Comparison of ENCODE assay signal across 14 mouse cellular contexts in genomic region chr4:149732313-149732712, GRCm38 (mm10). TPM values are rescaled to one million over a fixed set of nuclear protein-coding genes. Genes with fewer than 3 reads are reported as not detected.
A peak's percentile ranks its signal among the peaks of the same experiment; 100 is the strongest.
DNase-seq lines count a peak whose midpoint lies in the region; ATAC-seq and TF ChIP-seq lines count a peak whose summit lies in the region.
"Had no signal": no experiment of that assay in that cellular context is flagged by ENCODE, and none has a peak within 500 bp of the region (broad histone marks: within the 10 kb centered on the region; RNA-seq: fewer than 3 reads in every experiment).

No protein-coding gene starts in this region.

- H3K9ac ChIP-seq in heart, adult 2 months (ENCODE audit: low read depth, low read length), result no peak overlapping the region
- no peak overlapping the region; the same call in 1 of the 2 replicates for H3K9ac ChIP-seq in heart, embryonic 12.5 days
- no peak overlapping the region for H3K9ac ChIP-seq in kidney, embryonic 15.5 days
- H3K9ac ChIP-seq in limb, embryonic 14.5 days (ENCODE audit: low read depth, low read length, severe bottlenecking), result peak overlapping the region; percentile 31; the same call in 1 of the 2 replicates

- peaks cover 57% of the 10 kb centered on the region for H3K4me1 ChIP-seq in heart, adult 2 months (ENCODE audit: control insufficient read depth, insufficient read depth, low read length)
- H3K4me1 ChIP-seq in heart, embryonic 12.5 days (replicated peaks), result peaks cover 67% of the 10 kb centered on the region
- H3K4me1 ChIP-seq in kidney, embryonic 15.5 days, result peaks cover 69% of the 10 kb centered on the region
- H3K4me1 ChIP-seq in brown adipose tissue, adult 24 weeks (ENCODE audit: control insufficient read depth, insufficient read depth, insufficient read length, low read length), result peaks cover 48% of the 10 kb centered on the region
- peaks cover 39% of the 10 kb centered on the region for H3K4me1 ChIP-seq in limb, embryonic 14.5 days (ENCODE audit: control insufficient read depth, insufficient read depth, low read length)

- intact Hi-C loops in heart, adult 2 months (cut with DNase I), result no loop called here

- no peak for TF ChIP-seq EP300 in heart, adult 2 months (IDR thresholded peaks at IDR 0.05; ENCODE audit: insufficient read depth, low read depth, low read length)

- DNase-seq in heart, adult 2 months, result no peak
- DNase-seq in kidney, adult 11 months, result no peak
- DNase-seq in limb, embryonic 14.5 days (ENCODE audit: low spot score), result no peak
- DNase-seq: adrenal gland, postnatal 10 days; gastrocnemius, postnatal 36 days; lung, postnatal 36 days; midbrain, embryonic 14.5 days; right cerebral cortex, postnatal 25 days; thymus, postnatal 36 days had no signal

- peak overlapping the region; percentile 76 for H3K27ac ChIP-seq in heart, adult 2 months
- no peak overlapping the region for H3K27ac ChIP-seq in heart, embryonic 12.5 days (ENCODE audit: poor library complexity, severe bottlenecking)
- peak overlapping the region; percentile 56 for H3K27ac ChIP-seq in kidney, embryonic 15.5 days
- peak overlapping the region; percentile 69 for H3K27ac ChIP-seq in brown adipose tissue, adult 24 weeks (replicated peaks; ENCODE audit: low read depth, low read length)
- H3K27ac ChIP-seq in limb, embryonic 14.5 days (replicated peaks; ENCODE audit: low read depth, low read length), result no peak overlapping the region; the same call in 1 of the 2 replicates

- H3K36me3 ChIP-seq in heart, adult 2 months (ENCODE audit: control insufficient read depth, insufficient read depth, low read length), result no peaks in the 10 kb centered on the region
- peaks cover 41% of the 10 kb centered on the region for H3K36me3 ChIP-seq in heart, embryonic 12.5 days
- peaks cover 50% of the 10 kb centered on the region for H3K36me3 ChIP-seq in kidney, embryonic 15.5 days
- peaks cover 41% of the 10 kb centered on the region for H3K36me3 ChIP-seq in limb, embryonic 14.5 days (ENCODE audit: control insufficient read depth, insufficient read depth, low read length)

- no peak for TF ChIP-seq CTCF in heart, adult 2 months (IDR thresholded peaks at IDR 0.05)

- no peak for TF ChIP-seq POLR2A in heart, adult 2 months (IDR thresholded peaks at IDR 0.05; ENCODE audit: insufficient read depth, low read depth, low read length)
- TF ChIP-seq POLR2A in limb, embryonic 14.5 days (IDR thresholded peaks at IDR 0.05; ENCODE audit: borderline replicate concordance, extremely low read depth, insufficient read depth, insufficient read length), result no peak

- peaks cover 4% of the 10 kb centered on the region for H3K79me2 ChIP-seq in heart, adult 2 months (replicated peaks; ENCODE audit: control insufficient read depth, insufficient read depth, low read length)

- no peak overlapping the region for H3K4me2 ChIP-seq in heart, embryonic 12.5 days
- H3K4me2 ChIP-seq in kidney, embryonic 15.5 days, result no peak overlapping the region
- no peak overlapping the region for H3K4me2 ChIP-seq in limb, embryonic 14.5 days (replicated peaks; ENCODE audit: low read depth, low read length, severe bottlenecking)

- no peaks in the 10 kb centered on the region for H3K9me3 ChIP-seq in heart, embryonic 12.5 days (replicated peaks)
- H3K9me3 ChIP-seq in kidney, embryonic 15.5 days (replicated peaks), result no peaks in the 10 kb centered on the region
- no peaks in the 10 kb centered on the region for H3K9me3 ChIP-seq in limb, embryonic 14.5 days (ENCODE audit: control insufficient read depth, low read length)

- 69% methylated on average over 3 of the region's 3 CpGs for WGBS in heart, adult 2 months
- 93% methylated on average over 3 of the region's 3 CpGs for WGBS in heart, embryonic 12.5 days
- WGBS in kidney, embryonic 15.5 days, result 95% methylated on average over 3 of the region's 3 CpGs
- 88% methylated on average over 3 of the region's 3 CpGs for WGBS in limb, embryonic 14.5 days

- H3K27me3 ChIP-seq in heart, adult 2 months (ENCODE audit: control insufficient read depth, insufficient read depth, low read length), result no peaks in the 10 kb centered on the region
- no peaks in the 10 kb centered on the region for H3K27me3 ChIP-seq in heart, embryonic 12.5 days (replicated peaks)
- no peaks in the 10 kb centered on the region for H3K27me3 ChIP-seq in kidney, embryonic 15.5 days
- H3K27me3 ChIP-seq in limb, embryonic 14.5 days (ENCODE audit: control insufficient read depth, insufficient read depth, low read length), result no peaks in the 10 kb centered on the region

- no peak overlapping the region for H3K4me3 ChIP-seq in heart, adult 2 months
- no peak overlapping the region for H3K4me3 ChIP-seq in heart, embryonic 12.5 days
- no peak overlapping the region for H3K4me3 ChIP-seq in kidney, embryonic 15.5 days (replicated peaks)
- H3K4me3 ChIP-seq in brown adipose tissue, adult 24 weeks (ENCODE audit: insufficient read depth, low read depth, low read length), result no peak overlapping the region
- H3K4me3 ChIP-seq in limb, embryonic 14.5 days (replicated peaks; ENCODE audit: low read length), result no peak overlapping the region

- no peak for ATAC-seq in heart, embryonic 12.5 days (ENCODE audit: insufficient number of reproducible peaks, low FRiP score)
- no peak for ATAC-seq in kidney, embryonic 15.5 days (replicated peaks; ENCODE audit: low FRiP score)
- peak; percentile 51 for ATAC-seq in limb, embryonic 14.5 days (ENCODE audit: low FRiP score, low read depth)
- no peak for ATAC-seq in CD4-positive, CD25-positive, alpha-beta regulatory T cell, adult 4 months
- ATAC-seq: inflammation-experienced regulatory T-cells, adult 6 months had no signal

RNA-seq across cellular contexts. Expression of gene Tmem201, which starts 5.5 kb away (rescaled TPM):
- 10 to 100 TPM; 85.9 to 93.3 TPM for total RNA-seq in heart, adult 2 months (2021)
- 106 and 107 TPM in 2 replicates for polyA plus RNA-seq in heart, adult 2 months (2012; rRNA removed)
- polyA plus RNA-seq in heart, embryonic 12.5 days (2016; fragmentation: Nextera tagmentation; extraction: Ambion mirVana), result 51.1 and 52.8 TPM in 2 replicates
- 35.4 and 42.2 TPM in 2 replicates for polyA plus RNA-seq in kidney, embryonic 15.5 days (2015; fragmentation: Nextera tagmentation; extraction: Ambion mirVana)
- 9.2 and 9.6 TPM in 2 replicates for polyA plus RNA-seq in brown adipose tissue, adult 24 weeks (2012; ENCODE audit: insufficient read depth, insufficient read length, missing spikeins)
- 59.3 and 80.2 TPM in 2 replicates for polyA plus RNA-seq in limb, embryonic 14.5 days (2012; rRNA removed)
- 20.4 and 22.1 TPM in 2 replicates for polyA plus RNA-seq in limb, embryonic 14.5 days (2014; fragmentation: Nextera tagmentation; extraction: Ambion mirVana)
- 1 to 10 TPM; 4.6 to 7.8 TPM for polyA plus RNA-seq in CD4-positive, CD25-positive, alpha-beta regulatory T cell, adult 4 months (2017; shearing (Covaris generic))

RNA-seq across cellular contexts. Expression of gene Pik3cd, which starts 29.9 kb away (rescaled TPM):
- 1 to 10 TPM; 3.4 to 4.2 TPM for total RNA-seq in heart, adult 2 months (2021)
- polyA plus RNA-seq in heart, adult 2 months (2012; rRNA removed), result 3.6 and 4.7 TPM in 2 replicates
- 3.5 and 3.7 TPM in 2 replicates for polyA plus RNA-seq in heart, embryonic 12.5 days (2016; fragmentation: Nextera tagmentation; extraction: Ambion mirVana)
- 4.2 and 4.8 TPM in 2 replicates for polyA plus RNA-seq in kidney, embryonic 15.5 days (2015; fragmentation: Nextera tagmentation; extraction: Ambion mirVana)
- polyA plus RNA-seq in brown adipose tissue, adult 24 weeks (2012; ENCODE audit: insufficient read depth, insufficient read length, missing spikeins), result 0.96 and 1.6 TPM in 2 replicates
- 5.7 and 6.1 TPM in 2 replicates for polyA plus RNA-seq in limb, embryonic 14.5 days (2012; rRNA removed)
- 5.1 and 5.9 TPM in 2 replicates for polyA plus RNA-seq in limb, embryonic 14.5 days (2014; fragmentation: Nextera tagmentation; extraction: Ambion mirVana)
- 100 to 1,000 TPM; 102 to 179 TPM for polyA plus RNA-seq in CD4-positive, CD25-positive, alpha-beta regulatory T cell, adult 4 months (2017; shearing (Covaris generic))

RNA-seq across cellular contexts. Expression of gene Slc25a33, which starts 41.8 kb away (rescaled TPM):
- total RNA-seq in heart, adult 2 months (2021), result 10 to 100 TPM; 22.3 to 26.0 TPM
- 19.0 and 20.3 TPM in 2 replicates for polyA plus RNA-seq in heart, adult 2 months (2012; rRNA removed)
- polyA plus RNA-seq in heart, embryonic 12.5 days (2016; fragmentation: Nextera tagmentation; extraction: Ambion mirVana), result 7.3 and 7.5 TPM in 2 replicates
- 14.2 and 16.0 TPM in 2 replicates for polyA plus RNA-seq in kidney, embryonic 15.5 days (2015; fragmentation: Nextera tagmentation; extraction: Ambion mirVana)
- polyA plus RNA-seq in brown adipose tissue, adult 24 weeks (2012; ENCODE audit: insufficient read depth, insufficient read length, missing spikeins), result 24.0 and 24.2 TPM in 2 replicates
- 7.7 and 8.2 TPM in 2 replicates for polyA plus RNA-seq in limb, embryonic 14.5 days (2012; rRNA removed)
- 10.8 and 11.8 TPM in 2 replicates for polyA plus RNA-seq in limb, embryonic 14.5 days (2014; fragmentation: Nextera tagmentation; extraction: Ambion mirVana)
- 1 to 10 TPM; 4.6 to 5.7 TPM for polyA plus RNA-seq in CD4-positive, CD25-positive, alpha-beta regulatory T cell, adult 4 months (2017; shearing (Covaris generic))

Comparison
In these comparisons a context has a peak if more than half of its experiments do, and no peak if none do; other contexts are left out.
1. H3K27ac ChIP-seq: peak in heart, adult 2 months (single experiment), kidney, embryonic 15.5 days (single experiment) and brown adipose tissue, adult 24 weeks (single experiment); none in heart, embryonic 12.5 days (single experiment) and limb, embryonic 14.5 days (single experiment).
2. RNA of gene Pik3cd, which starts 29.9 kb away (polyA plus RNA-seq): 102 to 179 TPM in CD4-positive, CD25-positive, alpha-beta regulatory T cell, adult 4 months; 5.1 to 6.1 TPM in limb, embryonic 14.5 days, 3.6 to 4.7 TPM in heart, adult 2 months, 4.2 to 4.8 TPM in kidney, embryonic 15.5 days, 3.5 to 3.7 TPM in heart, embryonic 12.5 days and 0.96 to 1.6 TPM in brown adipose tissue, adult 24 weeks; every median in the first group is over 10 times any median in the second.